Mouse (Mus musculus): ENCODE measurements around the gene Camkmt.

The Camkmt gene

GRCm38 (mm10) chr17:85491491-85491890, 401.1 kb downstream of the Camkmt start:
- no peak for DNase-seq (ENCODE audit: low read depth, low spot score)

GRCm38 (mm10) chr17:85493521-85493920, 403.2 kb downstream of the Camkmt start:
- DNase-seq (ENCODE audit: low read depth, low spot score) = no peak

DNA sequence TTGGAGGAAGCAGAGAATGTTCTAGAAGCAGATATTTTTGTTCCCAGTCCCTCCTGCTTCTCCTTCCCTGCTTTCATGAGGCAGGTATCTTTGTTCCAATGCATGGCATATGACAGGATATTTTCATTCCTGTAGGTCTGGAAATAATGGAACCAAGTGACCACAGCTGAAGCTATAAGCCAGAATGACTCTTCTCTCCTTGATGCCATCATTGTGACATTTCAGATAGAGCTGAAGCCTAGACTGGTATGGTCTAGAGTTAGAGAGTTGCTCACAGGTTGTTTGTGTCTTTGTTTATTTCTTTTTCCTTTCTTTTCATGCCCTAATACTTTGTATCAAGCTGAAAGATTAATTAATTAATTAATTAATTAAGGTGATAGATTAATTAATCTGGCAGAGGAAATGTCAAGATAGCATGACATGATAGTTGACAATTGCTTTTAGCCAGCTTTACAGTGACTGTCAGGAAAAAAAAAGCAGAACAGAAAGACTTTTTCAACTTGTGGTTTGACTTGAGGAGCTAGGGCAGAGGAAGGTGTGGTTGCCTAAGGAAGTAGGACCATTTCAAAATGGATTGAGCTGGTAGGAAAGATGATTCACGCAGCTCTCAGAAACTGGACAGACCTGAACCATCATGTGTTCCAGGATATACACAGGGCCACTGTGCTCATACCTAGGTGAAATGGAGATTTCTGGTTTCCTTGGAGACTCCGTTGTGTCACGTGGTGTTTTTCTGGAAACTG, 404.8 kb downstream of the Camkmt start:
- DNase-seq (ENCODE audit: low read depth, low spot score) = no peak

DNA sequence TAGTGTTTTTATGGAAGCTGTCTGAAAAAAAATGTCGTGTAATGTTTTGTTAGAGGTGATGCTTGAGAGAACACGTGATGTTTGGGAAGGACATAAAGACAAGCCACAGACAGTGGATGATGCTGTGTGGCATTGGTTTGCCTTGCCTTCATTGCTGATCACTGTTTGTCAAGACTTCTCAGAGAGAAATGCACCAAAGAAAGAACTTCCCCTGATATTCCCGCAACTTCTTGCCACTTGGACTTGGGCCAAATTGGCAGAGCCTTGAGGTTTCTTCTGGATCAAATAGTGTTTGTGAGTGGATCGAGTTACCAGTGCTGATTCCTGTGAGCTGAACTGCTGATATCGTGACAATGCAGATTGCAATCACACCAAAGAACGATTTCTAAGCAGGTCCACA, 405.5 kb downstream of the Camkmt start:
- DNase-seq (ENCODE audit: low read depth, low spot score) = no peak

- DNase-seq (ENCODE audit: low read depth, low spot score) = no peak
These were observed 414.5 kb downstream of the Camkmt start for GRCm38 (mm10) chr17:85504888-85505287.

DNA sequence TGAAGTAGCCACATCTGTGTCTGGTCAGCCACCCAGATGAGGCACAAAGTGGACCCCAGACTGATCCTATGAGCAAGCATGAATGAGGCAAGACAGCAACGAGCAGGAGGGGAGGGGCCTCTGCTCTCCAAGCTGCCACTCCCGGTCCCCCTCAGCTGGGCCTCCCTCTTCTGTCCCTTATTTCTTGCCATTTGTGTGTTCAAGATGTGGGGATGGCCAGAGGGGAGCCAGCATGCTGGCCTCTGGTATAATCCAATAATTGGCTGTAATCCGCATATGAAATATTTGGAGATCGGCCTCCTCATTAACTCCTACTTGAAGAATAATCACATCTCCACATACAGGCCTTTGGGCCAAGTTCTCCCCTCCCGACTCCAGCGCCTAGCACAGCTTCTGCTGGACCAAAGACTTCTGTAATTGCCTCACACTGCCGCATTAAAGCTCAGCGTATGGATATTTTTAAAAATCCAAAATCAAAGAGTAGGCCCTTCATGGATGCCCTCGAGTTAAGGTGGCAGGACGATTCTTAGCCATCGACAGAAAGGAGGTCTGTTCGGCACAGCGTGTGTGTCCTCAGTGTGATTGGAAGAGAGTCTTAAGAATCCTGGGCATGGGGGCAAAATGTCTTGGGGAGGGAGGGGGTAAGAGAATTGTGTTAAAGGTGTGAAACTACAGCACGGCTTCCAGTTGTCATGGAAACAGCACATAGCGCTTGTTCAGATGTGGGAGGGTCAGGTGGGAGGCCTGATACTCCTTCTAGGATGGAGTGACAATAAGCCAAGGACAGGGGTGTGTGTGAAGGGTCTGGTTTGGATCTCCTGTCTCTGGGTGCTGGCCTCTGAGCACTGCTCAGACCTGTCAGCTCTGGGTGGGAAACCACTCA, 416.1 kb downstream of the Camkmt start:
- DNase-seq (ENCODE audit: low read depth, low spot score) = no peak

DNA sequence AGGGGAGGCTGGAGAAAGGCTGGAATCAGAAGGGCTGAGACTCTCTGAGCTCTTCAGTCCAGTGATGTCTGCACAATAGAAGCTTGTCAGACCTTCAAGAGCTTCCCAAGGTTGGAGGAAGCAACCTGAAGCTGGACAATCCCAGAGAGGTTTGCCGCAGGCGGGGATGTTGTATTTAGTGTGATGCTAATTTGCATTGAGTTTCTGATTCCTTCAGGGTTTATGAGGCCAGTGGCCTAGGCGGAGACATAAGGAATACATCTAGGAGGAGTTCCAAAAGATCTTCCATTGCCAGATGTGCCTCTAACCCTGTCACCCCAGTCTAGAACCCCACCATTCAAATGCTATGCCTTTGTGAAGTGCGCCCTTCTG, 416.7 kb downstream of the Camkmt start:
- DNase-seq (ENCODE audit: low read depth, low spot score) = no peak
